Mouse (Mus musculus) forebrain, embryonic 10.5 days (tissue): Measurements from ENCODE around the gene Asic1. TPM values are rescaled to one million over a fixed set of nuclear protein-coding genes. Genes with fewer than 3 reads are reported as not detected.

ENCODE experiments used
- DNase-seq: peaks from one replicate; pipeline ENCODE4 v3.0.0-alpha.2; 2017; ENCODE audit warnings: low spot score; ENCODE audit errors: extremely low spot score
- H3K27ac ChIP-seq: fragments of 300-500 bp; sonication (generic); 2 replicates; pipeline ENCODE4 v1.5.1; 2016; ENCODE audit warnings: mild to moderate bottlenecking
- H3K27me3 ChIP-seq: fragments of 300-500 bp; sonication (generic); 2 replicates; pipeline ENCODE4 v1.6.1; 2016; ENCODE audit warnings: mild to moderate bottlenecking; ENCODE audit not compliant: poor library complexity, severe bottlenecking
- H3K36me3 ChIP-seq: fragments of 300-500 bp; sonication (generic); replicated peaks from 2 replicates; pipeline ENCODE4 v1.6.1; 2016; ENCODE audit warnings: mild to moderate bottlenecking, moderate library complexity
- H3K4me1 ChIP-seq: fragments of 300-500 bp; sonication (generic); 2 replicates; pipeline ENCODE4 v1.6.1; 2016
- H3K4me3 ChIP-seq: fragments of 300-500 bp; sonication (generic); 2 replicates; pipeline ENCODE4 v1.5.1; 2016; ENCODE audit warnings: mild to moderate bottlenecking, moderate library complexity
- H3K9me3 ChIP-seq: fragments of 300-500 bp; sonication (generic); 2 replicates; pipeline ENCODE4 v1.6.1; 2016; ENCODE audit warnings: mild to moderate bottlenecking, moderate library complexity
- WGBS: fragments of 180-500 bp; shearing (Covaris S2); methylation state at CpG from one replicate; pipeline ENCODE4 v1.1.7; 2016; 5-methylcytosine and 5-hydroxymethylcytosine counted together
- polyA plus RNA-seq: library from polyadenylated mRNA; unstranded; fragments of >200 nt; fragmentation: Nextera tagmentation; extraction: Ambion mirVana; gene quantifications from 2 replicates; pipeline ENCODE4 v1.2.1, GENCODE M21; 2016

Gene Asic1
- polyA plus RNA-seq, 1 experiment from 2014 or later, result 2.4 TPM

GRCm38 (mm10) chr15:99668881-99669280 is 1.3 kb upstream of the Asic1 start:
- Histone ChIP-seq H3K9me3 (no peaks in the 10 kb centered on the region; the same call in 1 of the 2 replicates), H3K27ac (no peak overlapping the region), H3K27me3 (peaks cover 98% of the 10 kb centered on the region), H3K4me1 (peaks cover 57% of the 10 kb centered on the region), H3K4me3 (peak overlapping the region; percentile 2; the same call in 1 of the 2 replicates), H3K36me3 (no peaks in the 10 kb centered on the region)
- WGBS, result 4% methylated on average over 12 of the region's 12 CpGs
- DNase-seq, result peak; percentile 69

GRCm38 (mm10) chr15:99669392-99669791 is 776 bp upstream of the Asic1 start:
- 0% methylated on average over 1 of the region's 1 CpGs for WGBS
- peaks cover 96% of the 10 kb centered on the region for H3K27me3 ChIP-seq
- no peak overlapping the region for H3K27ac ChIP-seq
- H3K9me3 ChIP-seq, result no peaks in the 10 kb centered on the region; the same call in 1 of the 2 replicates
- H3K36me3 ChIP-seq, result no peaks in the 10 kb centered on the region
- H3K4me3 ChIP-seq, result peak overlapping the region; percentile 75; the same call in 1 of the 2 replicates
- no peak for DNase-seq
- peaks cover 52% of the 10 kb centered on the region for H3K4me1 ChIP-seq

- Histone ChIP-seq H3K4me1 (peaks cover 35% of the 10 kb centered on the region), H3K27me3 (peaks cover 86% of the 10 kb centered on the region), H3K9me3 (no peaks in the 10 kb centered on the region; the same call in 1 of the 2 replicates), H3K27ac (peak overlapping the region; percentile 79), H3K36me3 (no peaks in the 10 kb centered on the region), H3K4me3 (peak overlapping the region; percentile 75)
- DNase-seq, result no peak
- WGBS, result 12% methylated on average over 14 of the region's 17 CpGs
Observed at GRCm38 (mm10) chr15:99670964-99671670, 949 bp downstream of the Asic1 start.

- no peak for DNase-seq
- peaks cover 79% of the 10 kb centered on the region for H3K27me3 ChIP-seq
- H3K4me3 ChIP-seq, result no peak overlapping the region
- peaks cover 33% of the 10 kb centered on the region for H3K4me1 ChIP-seq
- H3K9me3 ChIP-seq, result no peaks in the 10 kb centered on the region; the same call in 1 of the 2 replicates
- H3K36me3 ChIP-seq, result no peaks in the 10 kb centered on the region
- no peak overlapping the region for H3K27ac ChIP-seq
- WGBS, result 76% methylated on average over 14 of the region's 14 CpGs
Observed at GRCm38 (mm10) chr15:99671783-99672182, 1.6 kb downstream of the Asic1 start.

GRCm38 (mm10) chr15:99674866-99675265 is 4.7 kb downstream of the Asic1 start:
- H3K36me3 ChIP-seq, result no peaks in the 10 kb centered on the region
- peaks cover 42% of the 10 kb centered on the region for H3K4me1 ChIP-seq
- DNase-seq, result no peak
- H3K27ac ChIP-seq, result no peak overlapping the region
- H3K9me3 ChIP-seq, result no peaks in the 10 kb centered on the region
- H3K27me3 ChIP-seq, result peaks cover 66% of the 10 kb centered on the region
- no peak overlapping the region for H3K4me3 ChIP-seq
- 86% methylated on average over 3 of the region's 3 CpGs for WGBS

- DNase-seq, result no peak
- Histone ChIP-seq H3K4me3 (no peak overlapping the region), H3K4me1 (peaks cover 29% of the 10 kb centered on the region), H3K36me3 (no peaks in the 10 kb centered on the region), H3K27ac (peak overlapping the region; percentile 44; the same call in 1 of the 2 replicates), H3K9me3 (no peaks in the 10 kb centered on the region), H3K27me3 (peaks cover 44% of the 10 kb centered on the region)
- 27% methylated on average over 8 of the region's 8 CpGs for WGBS
Observed at GRCm38 (mm10) chr15:99677089-99677488, 6.9 kb downstream of the Asic1 start.

- 17% methylated on average over 13 of the region's 13 CpGs for WGBS
- DNase-seq, result no peak
Observed at GRCm38 (mm10) chr15:99678063-99678800, 8.1 kb downstream of the Asic1 start.

GRCm38 (mm10) chr15:99679008-99679407 is 8.8 kb downstream of the Asic1 start:
- H3K4me1 ChIP-seq, result peaks cover 29% of the 10 kb centered on the region
- WGBS, result 60% methylated on average over 7 of the region's 7 CpGs
- no peaks in the 10 kb centered on the region for H3K9me3 ChIP-seq
- DNase-seq, result no peak
- H3K4me3 ChIP-seq, result no peak overlapping the region
- H3K36me3 ChIP-seq, result no peaks in the 10 kb centered on the region
- no peak overlapping the region for H3K27ac ChIP-seq
- peaks cover 25% of the 10 kb centered on the region for H3K27me3 ChIP-seq

More at GRCm38 (mm10) chr15:99678063-99678800, 8.1 kb downstream of the Asic1 start:
- Histone ChIP-seq H3K27ac (no peak overlapping the region), H3K36me3 (no peaks in the 10 kb centered on the region), H3K27me3 (peaks cover 33% of the 10 kb centered on the region), H3K4me1 (peaks cover 29% of the 10 kb centered on the region), H3K9me3 (no peaks in the 10 kb centered on the region), H3K4me3 (0 out of 2 replicates have a peak overlapping the region, but pooled peaks have one; percentile 8)

GRCm38 (mm10) chr15:99682880-99683279 is 12.7 kb downstream of the Asic1 start:
- WGBS, result 95% methylated on average over 7 of the region's 7 CpGs
- Histone ChIP-seq H3K4me1 (peaks cover 18% of the 10 kb centered on the region), H3K27ac (no peak overlapping the region), H3K9me3 (no peaks in the 10 kb centered on the region), H3K27me3 (peaks cover 10% of the 10 kb centered on the region; the same call in 1 of the 2 replicates), H3K36me3 (no peaks in the 10 kb centered on the region), H3K4me3 (no peak overlapping the region)
- no peak for DNase-seq

GRCm38 (mm10) chr15:99684156-99684555 is 14.0 kb downstream of the Asic1 start:
- 95% methylated on average over 5 of the region's 5 CpGs for WGBS

GRCm38 (mm10) chr15:99688712-99689111 is 18.5 kb downstream of the Asic1 start:
- Histone ChIP-seq H3K36me3 (no peaks in the 10 kb centered on the region), H3K9me3 (no peaks in the 10 kb centered on the region), H3K4me3 (no peak overlapping the region), H3K27me3 (peaks cover 38% of the 10 kb centered on the region), H3K27ac (no peak overlapping the region), H3K4me1 (peaks cover 21% of the 10 kb centered on the region)
- WGBS, result 6% methylated on average over 4 of the region's 4 CpGs
- DNase-seq, result peak; percentile 71

More at GRCm38 (mm10) chr15:99684156-99684555, 14.0 kb downstream of the Asic1 start:
- DNase-seq, result no peak
- Histone ChIP-seq H3K36me3 (no peaks in the 10 kb centered on the region), H3K4me3 (no peak overlapping the region), H3K27me3 (peaks cover 4% of the 10 kb centered on the region; the same call in 1 of the 2 replicates), H3K9me3 (no peaks in the 10 kb centered on the region), H3K27ac (no peak overlapping the region), H3K4me1 (peaks cover 6% of the 10 kb centered on the region)

- H3K27me3 ChIP-seq, result peaks cover 38% of the 10 kb centered on the region
- WGBS, result 13% methylated on average over 4 of the region's 4 CpGs
- no peak overlapping the region for H3K27ac ChIP-seq
- H3K36me3 ChIP-seq, result no peaks in the 10 kb centered on the region
- H3K4me3 ChIP-seq, result no peak overlapping the region
- no peaks in the 10 kb centered on the region for H3K9me3 ChIP-seq
- peaks cover 30% of the 10 kb centered on the region for H3K4me1 ChIP-seq
- no peak for DNase-seq
Observed at GRCm38 (mm10) chr15:99690924-99691323, 20.8 kb downstream of the Asic1 start.

- 0 out of 2 replicates have a peak overlapping the region, but pooled peaks have one; percentile 6 for H3K27ac ChIP-seq
- H3K4me1 ChIP-seq, result peaks cover 30% of the 10 kb centered on the region
- H3K4me3 ChIP-seq, result no peak overlapping the region
- WGBS, result 63% methylated on average over 9 of the region's 9 CpGs
- H3K27me3 ChIP-seq, result peaks cover 46% of the 10 kb centered on the region
- H3K36me3 ChIP-seq, result no peaks in the 10 kb centered on the region
- DNase-seq, result no peak
- H3K9me3 ChIP-seq, result no peaks in the 10 kb centered on the region
Observed at GRCm38 (mm10) chr15:99691976-99692375, 21.8 kb downstream of the Asic1 start.
